Mouse (Mus musculus) hindbrain, embryonic 14.5 days (tissue): ENCODE data around the gene Plcg2. TPM values are rescaled to one million over a fixed set of nuclear protein-coding genes. Genes with fewer than 3 reads are reported as not detected.

Source experiments
- ATAC-seq: fragments of 200-750 bp; cut with Nextera tagmentation; 2 replicates; pipeline ENCODE4 v1.8.0; 2017; ENCODE audit warnings: moderate number of reproducible peaks, mild to moderate bottlenecking, moderate TSS enrichment, moderate library complexity; ENCODE audit not compliant: low FRiP score
- DNase-seq: peaks from one replicate; pipeline ENCODE4 v3.0.0-alpha.2; 2015; ENCODE audit warnings: low spot score
- H3K27ac ChIP-seq: fragments of 300-500 bp; sonication (generic); 2 replicates; pipeline ENCODE4 v1.5.1; 2014; ENCODE audit warnings: mild to moderate bottlenecking, moderate library complexity
- H3K27me3 ChIP-seq: fragments of 300-500 bp; sonication (generic); 2 replicates; pipeline ENCODE4 v1.6.1; 2014; ENCODE audit warnings: mild to moderate bottlenecking, low read length, mixed read lengths; ENCODE audit not compliant: control insufficient read depth, insufficient read depth
- H3K36me3 ChIP-seq: fragments of 300-500 bp; sonication (generic); replicated peaks from 2 replicates; pipeline ENCODE4 v1.6.1; 2014; ENCODE audit not compliant: control insufficient read depth, insufficient read depth
- H3K4me1 ChIP-seq: fragments of 300-500 bp; sonication (generic); replicated peaks from 2 replicates; pipeline ENCODE4 v1.6.1; 2014; ENCODE audit warnings: antibody characterized with exemption, low read length, mixed read lengths; ENCODE audit not compliant: control insufficient read depth, insufficient read depth
- H3K4me2 ChIP-seq: fragments of 300-500 bp; sonication (generic); replicated peaks from 2 replicates; pipeline ENCODE4 v1.6.1; 2014; ENCODE audit warnings: mild to moderate bottlenecking, moderate library complexity
- H3K4me3 ChIP-seq: fragments of 300-500 bp; sonication (generic); replicated peaks from 2 replicates; pipeline ENCODE4 v1.5.1; 2014; ENCODE audit warnings: mild to moderate bottlenecking, low read length
- H3K9ac ChIP-seq: fragments of 300-500 bp; sonication (generic); 2 replicates; pipeline ENCODE4 v1.6.1; 2014
- H3K9me3 ChIP-seq: fragments of 300-500 bp; sonication (generic); 2 replicates; pipeline ENCODE4 v1.6.1; 2016; ENCODE audit warnings: low read length; ENCODE audit not compliant: control insufficient read depth
- WGBS: fragments of 180-500 bp; shearing (Covaris S2); extraction: QIAGEN DNeasy Blood & Tissue Kit; methylation state at CpG from one replicate; pipeline ENCODE4 v1.1.7; 2014; 5-methylcytosine and 5-hydroxymethylcytosine counted together
- polyA plus RNA-seq: library from polyadenylated mRNA; unstranded; fragments of >200 nt; fragmentation: Nextera tagmentation; extraction: Ambion mirVana; gene quantifications from 2 replicates; pipeline ENCODE4 v1.2.1, GENCODE M21; 2014

Gene Plcg2
- polyA plus RNA-seq, 1 experiment from 2014 or later, result 1.2 TPM

GRCm38 (mm10) chr8:117593862-117594261 is 95.8 kb downstream of the Plcg2 start:
- no peak overlapping the region for H3K9ac ChIP-seq
- ATAC-seq (no peak), DNase-seq (no peak)
- no peaks in the 10 kb centered on the region for H3K27me3 ChIP-seq
- no peak overlapping the region for H3K4me3 ChIP-seq
- H3K4me1 ChIP-seq, result no peaks in the 10 kb centered on the region
- H3K4me2 ChIP-seq, result no peak overlapping the region
- WGBS, result 86% methylated on average over 5 of the region's 5 CpGs
- no peak overlapping the region for H3K27ac ChIP-seq
- H3K9me3 ChIP-seq, result no peaks in the 10 kb centered on the region
- no peaks in the 10 kb centered on the region for H3K36me3 ChIP-seq

GRCm38 (mm10) chr8:117595001-117595400 is 96.9 kb downstream of the Plcg2 start:
- Histone ChIP-seq H3K27ac (no peak overlapping the region), H3K9ac (no peak overlapping the region), H3K4me3 (no peak overlapping the region), H3K4me2 (no peak overlapping the region), H3K9me3 (no peaks in the 10 kb centered on the region), H3K4me1 (no peaks in the 10 kb centered on the region), H3K36me3 (no peaks in the 10 kb centered on the region), H3K27me3 (no peaks in the 10 kb centered on the region)
- no peak for DNase-seq
- ATAC-seq, result no peak
- 92% methylated on average over 2 of the region's 2 CpGs for WGBS

GRCm38 (mm10) chr8:117596777-117597176 is 98.7 kb downstream of the Plcg2 start:
- Histone ChIP-seq H3K4me3 (no peak overlapping the region), H3K36me3 (no peaks in the 10 kb centered on the region), H3K9me3 (no peaks in the 10 kb centered on the region), H3K4me1 (no peaks in the 10 kb centered on the region), H3K27ac (no peak overlapping the region), H3K4me2 (no peak overlapping the region), H3K9ac (no peak overlapping the region), H3K27me3 (no peaks in the 10 kb centered on the region)
- no peak for DNase-seq
- ATAC-seq, result no peak
- 88% methylated on average over 5 of the region's 5 CpGs for WGBS

DNA sequence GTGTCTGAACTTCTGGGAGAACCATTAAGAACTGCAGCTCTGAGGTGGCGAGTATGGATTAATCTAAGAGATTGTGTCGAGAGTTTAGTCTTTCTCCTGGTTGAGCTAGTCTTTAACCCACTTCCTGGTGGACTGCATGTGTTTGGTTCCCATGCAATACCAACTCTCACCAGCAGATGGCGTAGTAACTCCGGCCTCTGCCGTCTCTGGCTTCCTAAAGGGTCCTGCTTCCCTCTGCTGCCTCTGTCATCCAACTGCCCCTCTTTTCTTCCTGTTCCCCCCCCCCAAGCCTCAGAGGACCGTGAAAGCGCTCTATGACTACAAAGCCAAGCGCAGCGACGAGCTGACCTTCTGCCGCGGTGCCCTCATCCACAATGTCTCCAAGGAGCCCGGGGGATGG is 102.7 kb downstream of the Plcg2 start:
- no peak for ATAC-seq
- DNase-seq, result peak; percentile 45

DNA sequence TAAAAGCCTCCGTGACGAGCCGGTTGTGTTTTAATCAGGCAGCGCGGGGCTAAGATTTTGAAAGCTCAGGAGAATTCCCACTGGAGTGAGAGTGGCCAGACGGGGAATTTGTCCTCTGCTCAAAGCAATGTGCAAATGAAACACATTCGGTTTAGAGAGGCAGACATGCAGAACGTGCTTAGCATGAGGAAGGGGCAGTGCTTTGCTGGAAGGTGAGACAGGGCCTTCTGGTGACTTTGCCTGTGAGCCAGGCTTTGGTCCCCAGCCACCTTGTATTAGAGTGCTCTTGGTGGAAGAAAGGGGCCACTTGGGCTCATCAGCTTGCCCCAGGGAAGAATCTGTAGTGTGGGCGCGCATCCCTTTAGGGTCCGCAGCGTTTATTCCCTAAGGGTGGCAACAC is 106.0 kb downstream of the Plcg2 start:
- H3K27ac ChIP-seq, result no peak overlapping the region
- H3K4me3 ChIP-seq, result no peak overlapping the region
- no peak for ATAC-seq
- H3K36me3 ChIP-seq, result no peaks in the 10 kb centered on the region
- no peak overlapping the region for H3K9ac ChIP-seq
- no peaks in the 10 kb centered on the region for H3K27me3 ChIP-seq
- no peaks in the 10 kb centered on the region for H3K4me1 ChIP-seq
- no peak for DNase-seq
- 75% methylated on average over 12 of the region's 12 CpGs for WGBS
- H3K9me3 ChIP-seq, result no peaks in the 10 kb centered on the region
- H3K4me2 ChIP-seq, result no peak overlapping the region

More for the DNA sequence above, 102.7 kb downstream of the Plcg2 start:
- no peak overlapping the region for H3K4me2 ChIP-seq
- H3K27ac ChIP-seq, result no peak overlapping the region
- no peaks in the 10 kb centered on the region for H3K36me3 ChIP-seq
- no peak overlapping the region for H3K4me3 ChIP-seq
- H3K27me3 ChIP-seq, result no peaks in the 10 kb centered on the region
- H3K4me1 ChIP-seq, result no peaks in the 10 kb centered on the region
- no peak overlapping the region for H3K9ac ChIP-seq
- H3K9me3 ChIP-seq, result no peaks in the 10 kb centered on the region
- 64% methylated on average over 13 of the region's 13 CpGs for WGBS

- Histone ChIP-seq H3K36me3 (no peaks in the 10 kb centered on the region), H3K4me2 (no peak overlapping the region), H3K27ac (no peak overlapping the region), H3K27me3 (no peaks in the 10 kb centered on the region), H3K9ac (no peak overlapping the region), H3K9me3 (no peaks in the 10 kb centered on the region), H3K4me3 (no peak overlapping the region), H3K4me1 (no peaks in the 10 kb centered on the region)
- ATAC-seq (no peak), DNase-seq (no peak)
- 79% methylated on average over 14 of the region's 14 CpGs for WGBS
Observed at GRCm38 (mm10) chr8:117604671-117605070, 106.6 kb downstream of the Plcg2 start.

DNA sequence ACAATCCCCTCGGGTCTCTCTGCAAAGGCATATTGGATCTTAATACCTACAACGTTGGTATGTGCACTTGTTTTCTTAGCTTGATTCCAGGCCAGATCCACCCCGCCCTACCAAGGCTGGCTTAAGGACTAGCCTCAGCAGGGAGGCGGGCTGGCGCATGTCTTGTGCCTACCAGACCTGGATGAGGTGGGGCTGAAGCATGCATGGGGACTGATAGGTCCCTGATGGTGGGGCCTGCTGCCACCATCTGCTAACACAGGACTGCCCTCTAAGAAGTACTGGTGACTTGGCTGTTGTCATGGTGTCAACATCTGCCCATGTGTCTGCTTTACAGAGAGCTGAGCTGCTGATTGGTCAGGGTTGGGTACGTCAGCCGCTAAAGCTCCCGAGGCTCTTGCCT is 107.1 kb downstream of the Plcg2 start:
- H3K4me2 ChIP-seq, result no peak overlapping the region
- WGBS, result 89% methylated on average over 8 of the region's 8 CpGs
- H3K36me3 ChIP-seq, result no peaks in the 10 kb centered on the region
- H3K9me3 ChIP-seq, result no peaks in the 10 kb centered on the region
- no peaks in the 10 kb centered on the region for H3K4me1 ChIP-seq
- no peaks in the 10 kb centered on the region for H3K27me3 ChIP-seq
- no peak for DNase-seq
- H3K27ac ChIP-seq, result no peak overlapping the region
- no peak overlapping the region for H3K9ac ChIP-seq
- ATAC-seq, result no peak
- no peak overlapping the region for H3K4me3 ChIP-seq

DNA sequence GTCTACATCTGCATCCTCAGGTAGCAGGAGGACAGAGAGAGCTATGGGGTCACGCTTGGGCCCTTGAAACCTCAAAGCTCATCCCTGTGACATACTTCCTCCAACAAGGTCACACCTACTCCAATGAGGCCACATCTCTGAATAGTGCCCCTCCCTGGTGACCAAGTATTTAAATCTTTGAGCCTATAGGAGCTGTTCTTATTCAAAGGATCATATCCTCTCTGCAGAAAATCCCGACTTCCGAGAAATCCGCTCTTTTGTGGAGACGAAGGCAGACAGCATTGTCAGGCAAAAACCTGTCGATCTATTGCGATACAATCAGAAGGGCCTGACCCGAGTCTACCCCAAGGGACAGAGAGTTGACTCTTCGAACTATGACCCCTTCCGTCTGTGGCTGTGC is 112.4 kb downstream of the Plcg2 start:
- Histone ChIP-seq H3K4me2 (no peak overlapping the region), H3K36me3 (no peaks in the 10 kb centered on the region), H3K27ac (no peak overlapping the region), H3K4me3 (no peak overlapping the region), H3K27me3 (no peaks in the 10 kb centered on the region), H3K9ac (no peak overlapping the region), H3K9me3 (peaks cover under 1% of the 10 kb centered on the region), H3K4me1 (no peaks in the 10 kb centered on the region)
- DNase-seq, result no peak
- ATAC-seq, result no peak
- WGBS, result 95% methylated on average over 10 of the region's 10 CpGs

GRCm38 (mm10) chr8:117612861-117613260 is 114.8 kb downstream of the Plcg2 start:
- H3K27ac ChIP-seq, result no peak overlapping the region
- ATAC-seq (no peak), DNase-seq (no peak)
- WGBS, result 72% methylated on average over 12 of the region's 12 CpGs
- peaks cover 9% of the 10 kb centered on the region for H3K9me3 ChIP-seq
- H3K27me3 ChIP-seq, result no peaks in the 10 kb centered on the region
- no peaks in the 10 kb centered on the region for H3K36me3 ChIP-seq
- H3K9ac ChIP-seq, result no peak overlapping the region
- H3K4me1 ChIP-seq, result no peaks in the 10 kb centered on the region
- H3K4me3 ChIP-seq, result no peak overlapping the region
- H3K4me2 ChIP-seq, result no peak overlapping the region
